Mouse (Mus musculus) ES-Bruce4 (cell line): ENCODE measurements around the gene Gdpd5. TPM values are rescaled to one million over a fixed set of nuclear protein-coding genes. Genes with fewer than 3 reads are reported as not detected.

Source experiments
- H3K27ac ChIP-seq: 2 replicates; pipeline ENCODE4 v1.5.1; 2012; ENCODE audit warnings: low read length, inconsistent platforms; ENCODE audit not compliant: insufficient read depth
- H3K27me3 ChIP-seq: 2 replicates; pipeline ENCODE4 v1.6.1; 2012; ENCODE audit warnings: mild to moderate bottlenecking, low read length, inconsistent platforms; ENCODE audit not compliant: control insufficient read depth, poor library complexity, insufficient read depth, severe bottlenecking
- H3K36me3 ChIP-seq: 2 replicates; pipeline ENCODE4 v1.6.1; 2012; ENCODE audit warnings: inconsistent platforms, mild to moderate bottlenecking, low read length, moderate library complexity; ENCODE audit not compliant: control insufficient read depth, poor library complexity, insufficient read depth, severe bottlenecking
- H3K4me1 ChIP-seq: one replicate; pipeline ENCODE4 v1.8.1; 2011; ENCODE audit warnings: low read length; ENCODE audit not compliant: control insufficient read depth, insufficient read depth
- H3K4me3 ChIP-seq: 2 replicates; pipeline ENCODE4 v1.5.1; 2011; ENCODE audit warnings: low read depth, mild to moderate bottlenecking, low read length
- H3K9ac ChIP-seq: 2 replicates; pipeline ENCODE4 v1.6.1; 2012; ENCODE audit warnings: low read depth, mild to moderate bottlenecking, inconsistent platforms; ENCODE audit not compliant: poor library complexity, severe bottlenecking
- H3K9me3 ChIP-seq: replicated peaks from 2 replicates; pipeline ENCODE4 v1.6.1; 2012; ENCODE audit warnings: mild to moderate bottlenecking, low read length, inconsistent platforms; ENCODE audit not compliant: control insufficient read depth, poor library complexity, insufficient read depth, severe bottlenecking
- CTCF ChIP-seq: IDR thresholded peaks from one replicate; pipeline ENCODE4 v1.8.1; 2011; ENCODE audit warnings: low read depth, low read length
- EP300 ChIP-seq: IDR thresholded peaks from 2 replicates; pipeline ENCODE4 v1.6.1; 2011; ENCODE audit warnings: low read depth, low read length; ENCODE audit not compliant: insufficient read depth
- POLR2A ChIP-seq: IDR thresholded peaks from one replicate; pipeline ENCODE4 v1.8.1; 2011; ENCODE audit warnings: low read length; ENCODE audit not compliant: insufficient read depth
- polyA plus RNA-seq: library from polyadenylated mRNA; stranded (reverse); fragments of >200 nt; gene quantifications from 2 replicates; pipeline ENCODE4 v1.2.4, GENCODE M21; 2011; ENCODE audit warnings: low read depth; ENCODE audit not compliant: missing spikeins, insufficient read depth, insufficient read length

Gdpd5 gene
- polyA plus RNA-seq, 1 experiment, result 5.9 TPM

GRCm38 (mm10) chr7:99441534-99442072, 60.4 kb downstream of the Gdpd5 start:
- Histone ChIP-seq H3K27ac (no peak overlapping the region), H3K27me3 (no peaks in the 10 kb centered on the region), H3K9ac (no peak overlapping the region), H3K9me3 (no peaks in the 10 kb centered on the region), H3K4me1 (no peaks in the 10 kb centered on the region), H3K36me3 (no peaks in the 10 kb centered on the region), H3K4me3 (no peak overlapping the region)
- TF ChIP-seq CTCF, result no peak
- 0 out of 2 replicates have a peak, but pooled peaks have one; percentile 8 for TF ChIP-seq EP300

GRCm38 (mm10) chr7:99443164-99443563, 62.0 kb downstream of the Gdpd5 start:
- no peak overlapping the region for H3K4me3 ChIP-seq
- H3K27ac ChIP-seq, result no peak overlapping the region
- no peaks in the 10 kb centered on the region for H3K27me3 ChIP-seq
- H3K4me1 ChIP-seq, result no peaks in the 10 kb centered on the region
- no peak overlapping the region for H3K9ac ChIP-seq
- TF ChIP-seq EP300, result no peak
- TF ChIP-seq CTCF, result no peak
- no peak for TF ChIP-seq POLR2A
- no peaks in the 10 kb centered on the region for H3K36me3 ChIP-seq
- H3K9me3 ChIP-seq, result no peaks in the 10 kb centered on the region

- TF ChIP-seq CTCF, result peak; percentile 64
- no peak for TF ChIP-seq POLR2A
- TF ChIP-seq EP300, result no peak
- Histone ChIP-seq H3K4me3 (no peak overlapping the region), H3K27ac (no peak overlapping the region), H3K27me3 (no peaks in the 10 kb centered on the region), H3K36me3 (no peaks in the 10 kb centered on the region), H3K9ac (no peak overlapping the region), H3K9me3 (no peaks in the 10 kb centered on the region), H3K4me1 (no peaks in the 10 kb centered on the region)
These were observed 62.8 kb downstream of the Gdpd5 start for GRCm38 (mm10) chr7:99444012-99444411.

GRCm38 (mm10) chr7:99445833-99446232, 64.6 kb downstream of the Gdpd5 start:
- Histone ChIP-seq H3K9ac (no peak overlapping the region), H3K36me3 (no peaks in the 10 kb centered on the region), H3K27ac (no peak overlapping the region), H3K4me1 (no peaks in the 10 kb centered on the region), H3K4me3 (no peak overlapping the region), H3K27me3 (no peaks in the 10 kb centered on the region), H3K9me3 (no peaks in the 10 kb centered on the region)
- TF ChIP-seq CTCF, result peak; percentile 44
- TF ChIP-seq EP300, result no peak

- Histone ChIP-seq H3K4me3 (no peak overlapping the region), H3K9me3 (no peaks in the 10 kb centered on the region), H3K4me1 (no peaks in the 10 kb centered on the region), H3K27me3 (no peaks in the 10 kb centered on the region), H3K27ac (no peak overlapping the region), H3K9ac (no peak overlapping the region), H3K36me3 (no peaks in the 10 kb centered on the region)
- TF ChIP-seq EP300 (no peak), CTCF (no peak), POLR2A (no peak)
These were observed 66.1 kb downstream of the Gdpd5 start for GRCm38 (mm10) chr7:99447323-99447722.

GRCm38 (mm10) chr7:99448619-99449018, 67.4 kb downstream of the Gdpd5 start:
- H3K9me3 ChIP-seq, result no peaks in the 10 kb centered on the region
- H3K36me3 ChIP-seq, result no peaks in the 10 kb centered on the region
- TF ChIP-seq EP300 (no peak), CTCF (no peak)
- no peak overlapping the region for H3K27ac ChIP-seq
- H3K9ac ChIP-seq, result no peak overlapping the region
- H3K4me1 ChIP-seq, result no peaks in the 10 kb centered on the region
- H3K4me3 ChIP-seq, result no peak overlapping the region
- no peaks in the 10 kb centered on the region for H3K27me3 ChIP-seq
